Mouse (Mus musculus) Muller cell, postnatal 12 days (primary cell): ENCODE results near the gene Ubap2l.

ENCODE experiments used
- DNase-seq: peaks from one replicate; pipeline ENCODE4 v3.0.0-alpha.2; 2015; ENCODE audit errors: inconsistent ontology term

The Ubap2l gene

GRCm38 (mm10) chr3:90067851-90068250 is 15.4 kb upstream of the Ubap2l start:
- DNase-seq, result no peak

- DNase-seq, result no peak
Observed at GRCm38 (mm10) chr3:90065553-90065952, 13.1 kb upstream of the Ubap2l start.

GRCm38 (mm10) chr3:90064383-90064782 is 12.0 kb upstream of the Ubap2l start:
- DNase-seq, result no peak

- no peak for DNase-seq
Observed at GRCm38 (mm10) chr3:90062539-90062938, 10.1 kb upstream of the Ubap2l start.

- DNase-seq, result no peak
Observed at GRCm38 (mm10) chr3:90061549-90061948, 9.1 kb upstream of the Ubap2l start.

- peak; percentile 86 for DNase-seq
Observed at GRCm38 (mm10) chr3:90051441-90052350, 732 bp downstream of the Ubap2l start, which contains the start of gene 4933434E20Rik. Gene 4933434E20Rik (plus strand): TSS chr3:90051636.

GRCm38 (mm10) chr3:90049691-90050090 is 2.7 kb downstream of the Ubap2l start:
- peak; percentile 43 for DNase-seq

GRCm38 (mm10) chr3:90036263-90036662 is 16.2 kb downstream of the Ubap2l start:
- no peak for DNase-seq

GRCm38 (mm10) chr3:90034653-90035052 is 17.8 kb downstream of the Ubap2l start:
- no peak for DNase-seq

- DNase-seq, result no peak
Observed at GRCm38 (mm10) chr3:90016626-90017025, 35.8 kb downstream of the Ubap2l start.

GRCm38 (mm10) chr3:90010291-90010690 is 42.1 kb downstream of the Ubap2l start:
- DNase-seq, result peak; percentile 68

- no peak for DNase-seq
Observed at GRCm38 (mm10) chr3:90004091-90004796, 48.2 kb downstream of the Ubap2l start.

GRCm38 (mm10) chr3:89999830-90000229 is 52.6 kb downstream of the Ubap2l start:
- no peak for DNase-seq

GRCm38 (mm10) chr3:89999090-89999489 is 53.3 kb downstream of the Ubap2l start:
- DNase-seq, result no peak

- peak; percentile 89 for DNase-seq
Observed at GRCm38 (mm10) chr3:89998612-89999054, 53.8 kb downstream of the Ubap2l start, which contains the start of gene Hax1. Gene Hax1 (minus strand): TSS chr3:89998780.

- DNase-seq, result peak; percentile 79
Observed at GRCm38 (mm10) chr3:89997791-89998495, 54.5 kb downstream of the Ubap2l start.

GRCm38 (mm10) chr3:89994807-89995515 is 57.5 kb downstream of the Ubap2l start:
- no peak for DNase-seq

GRCm38 (mm10) chr3:89987822-89988221 is 64.6 kb downstream of the Ubap2l start:
- no peak for DNase-seq

- DNase-seq, result no peak
Observed at GRCm38 (mm10) chr3:89987211-89987610, 65.2 kb downstream of the Ubap2l start.

- no peak for DNase-seq
Observed at GRCm38 (mm10) chr3:89982426-89982825, 70.0 kb downstream of the Ubap2l start.

GRCm38 (mm10) chr3:89976859-89977258 is 75.6 kb downstream of the Ubap2l start:
- DNase-seq, result no peak
